Mouse (Mus musculus) lung, postnatal 0 days (tissue): Measurements from ENCODE around the gene Slc44a1. TPM values are rescaled to one million over a fixed set of nuclear protein-coding genes. Genes with fewer than 3 reads are reported as not detected.

Experiments used
- ATAC-seq: fragments of 200-750 bp; cut with Nextera tagmentation; 2 replicates; pipeline ENCODE4 v1.8.0; 2017; ENCODE audit warnings: moderate library complexity
- DNase-seq: peaks from one replicate; pipeline ENCODE4 v3.0.0-alpha.2; 2016; ENCODE audit warnings: low spot score
- H3K27ac ChIP-seq: fragments of 300-500 bp; sonication (generic); 2 replicates; pipeline ENCODE4 v1.5.1; 2014; ENCODE audit warnings: antibody characterized with exemption, mild to moderate bottlenecking, low read length, mixed read lengths
- H3K27me3 ChIP-seq: fragments of 300-500 bp; sonication (generic); replicated peaks from 2 replicates; pipeline ENCODE4 v1.6.1; 2014; ENCODE audit warnings: low read length, mixed read lengths; ENCODE audit not compliant: insufficient read depth
- H3K36me3 ChIP-seq: fragments of 300-500 bp; sonication (generic); 2 replicates; pipeline ENCODE4 v1.6.1; 2014; ENCODE audit warnings: low read length, mixed read lengths; ENCODE audit not compliant: insufficient read depth
- H3K4me1 ChIP-seq: fragments of 300-500 bp; sonication (generic); 2 replicates; pipeline ENCODE4 v1.6.1; 2014; ENCODE audit warnings: antibody characterized with exemption, low read depth, low read length, mixed read lengths; ENCODE audit not compliant: insufficient read depth
- H3K4me2 ChIP-seq: fragments of 300-500 bp; sonication (generic); replicated peaks from 2 replicates; pipeline ENCODE4 v1.6.1; 2014; ENCODE audit warnings: low read depth, mild to moderate bottlenecking, low read length, moderate library complexity, mixed read lengths
- H3K4me3 ChIP-seq: fragments of 300-500 bp; sonication (generic); 2 replicates; pipeline ENCODE4 v1.5.1; 2014; ENCODE audit warnings: low read depth, low read length
- H3K9ac ChIP-seq: fragments of 300-500 bp; sonication (generic); replicated peaks from 2 replicates; pipeline ENCODE4 v1.6.1; 2014; ENCODE audit warnings: low read depth, mild to moderate bottlenecking
- H3K9me3 ChIP-seq: fragments of 300-500 bp; sonication (generic); 2 replicates; pipeline ENCODE4 v1.6.1; 2016; ENCODE audit warnings: low read length, mixed read lengths
- CTCF ChIP-seq: IDR thresholded peaks from 2 replicates; pipeline ENCODE4 v1.5.1; 2016; ENCODE audit warnings: antibody characterized with exemption, mild to moderate bottlenecking
- EP300 ChIP-seq: IDR thresholded peaks from 2 replicates; pipeline ENCODE4 v1.6.1; 2016; ENCODE audit warnings: antibody characterized with exemption, mild to moderate bottlenecking, control low read depth
- WGBS: fragments of 180-500 bp; shearing (Covaris S2); extraction: QIAGEN DNeasy Blood & Tissue Kit; methylation state at CpG from one replicate; pipeline ENCODE4 v1.1.7; 2014; 5-methylcytosine and 5-hydroxymethylcytosine counted together
- polyA plus RNA-seq: library from polyadenylated mRNA; unstranded; fragments of >200 nt; fragmentation: Nextera tagmentation; extraction: Ambion mirVana; gene quantifications from 2 replicates; pipeline ENCODE4 v1.2.1, GENCODE M21; 2015

The Slc44a1 gene
- polyA plus RNA-seq, 1 experiment from 2014 or later, result 30.4 TPM

DNA sequence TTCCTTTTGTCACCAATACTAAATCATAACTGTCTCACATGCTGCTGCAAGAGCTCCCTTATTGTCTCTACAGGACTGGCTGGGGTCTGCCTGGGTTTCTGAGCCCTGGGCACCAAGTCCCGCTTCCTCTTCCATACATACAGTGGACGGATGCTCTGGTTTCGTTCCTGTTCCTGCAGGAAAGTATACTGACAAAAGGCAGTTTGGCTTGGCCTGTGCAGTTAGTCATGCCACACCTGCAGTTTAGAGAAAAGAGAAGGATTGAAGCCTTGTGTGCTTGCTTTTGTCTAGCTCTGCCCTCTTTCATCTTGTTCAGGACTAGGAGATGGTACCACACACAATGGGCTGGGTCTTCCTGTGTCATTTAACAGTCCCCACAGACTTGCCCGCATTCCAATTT is 149.3 kb downstream of the Slc44a1 start:
- Histone ChIP-seq H3K4me3 (no peak overlapping the region), H3K27me3 (no peaks in the 10 kb centered on the region), H3K36me3 (no peaks in the 10 kb centered on the region), H3K4me1 (no peaks in the 10 kb centered on the region), H3K9ac (no peak overlapping the region), H3K4me2 (no peak overlapping the region), H3K27ac (no peak overlapping the region), H3K9me3 (no peaks in the 10 kb centered on the region)
- TF ChIP-seq EP300, result no peak
- TF ChIP-seq CTCF, result no peak
- 75% methylated on average over 4 of the region's 4 CpGs for WGBS
- DNase-seq, result no peak
- ATAC-seq, result no peak

DNA sequence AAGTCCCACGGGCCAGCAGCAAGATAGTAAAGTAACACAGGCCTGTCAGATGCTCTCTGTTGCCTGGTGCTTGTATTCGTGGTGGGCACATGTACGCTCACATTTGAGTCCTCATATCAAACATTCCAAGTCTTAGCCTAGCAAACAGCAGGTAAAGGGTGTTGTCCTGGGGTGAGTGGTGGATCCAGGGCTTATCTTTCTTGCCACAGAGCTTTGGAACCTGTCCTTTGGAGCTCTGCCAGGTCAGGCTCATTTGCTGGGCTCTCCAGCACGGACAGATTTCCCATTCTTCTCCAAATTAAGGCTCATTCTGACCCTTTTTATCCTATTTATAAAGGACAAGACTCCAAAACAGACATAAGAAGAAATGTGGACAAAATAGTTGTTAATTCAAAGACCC is 149.9 kb downstream of the Slc44a1 start:
- TF ChIP-seq CTCF (no peak), EP300 (no peak)
- no peaks in the 10 kb centered on the region; the same call in 1 of the 2 replicates for H3K4me1 ChIP-seq
- no peak overlapping the region for H3K4me3 ChIP-seq
- H3K9me3 ChIP-seq, result no peaks in the 10 kb centered on the region
- DNase-seq (no peak), ATAC-seq (no peak)
- H3K36me3 ChIP-seq, result no peaks in the 10 kb centered on the region
- no peak overlapping the region for H3K27ac ChIP-seq
- H3K4me2 ChIP-seq, result no peak overlapping the region
- no peak overlapping the region for H3K9ac ChIP-seq
- 58% methylated on average over 4 of the region's 4 CpGs for WGBS
- no peaks in the 10 kb centered on the region for H3K27me3 ChIP-seq

DNA sequence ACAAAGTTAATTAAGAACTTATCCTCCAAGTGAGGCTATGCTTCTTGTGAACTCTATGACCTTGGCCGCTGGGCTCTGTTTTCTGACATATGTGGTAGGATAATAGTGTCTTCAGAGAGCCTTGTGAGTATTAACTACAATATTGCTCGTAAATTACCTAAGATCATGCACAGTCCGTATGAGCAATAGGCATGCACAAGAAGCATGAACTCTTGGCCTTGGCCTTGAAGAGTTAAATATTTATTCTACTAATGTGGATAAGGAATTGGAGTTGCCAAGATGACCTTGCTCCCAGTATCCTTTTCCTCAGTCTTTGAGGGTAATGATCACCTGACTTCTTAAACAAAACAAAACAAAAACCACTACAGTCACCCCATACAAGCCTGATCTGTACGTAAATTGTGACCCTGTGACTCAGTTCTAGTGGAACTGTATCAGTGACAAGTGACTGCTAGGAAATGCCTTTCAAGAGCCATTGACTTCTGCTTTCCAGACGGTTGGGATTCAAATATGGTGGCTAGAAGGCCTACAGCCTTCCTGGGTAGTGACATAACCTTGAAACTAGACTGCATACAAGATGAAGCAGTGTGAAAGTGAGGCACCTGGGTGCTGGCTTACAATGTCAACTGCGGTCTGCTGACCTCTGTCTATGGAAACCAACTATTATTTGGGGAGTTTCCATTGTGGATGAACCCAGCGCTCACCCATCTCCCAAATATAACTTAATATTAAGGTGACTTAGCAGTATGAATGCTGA is 150.7 kb downstream of the Slc44a1 start:
- no peak overlapping the region for H3K9ac ChIP-seq
- no peaks in the 10 kb centered on the region for H3K9me3 ChIP-seq
- no peak overlapping the region for H3K4me2 ChIP-seq
- DNase-seq (no peak), ATAC-seq (no peak)
- H3K4me3 ChIP-seq, result no peak overlapping the region
- no peaks in the 10 kb centered on the region for H3K27me3 ChIP-seq
- H3K27ac ChIP-seq, result no peak overlapping the region
- WGBS, result 70% methylated on average over 7 of the region's 7 CpGs
- H3K36me3 ChIP-seq, result no peaks in the 10 kb centered on the region
- TF ChIP-seq EP300 (no peak), CTCF (no peak)
- H3K4me1 ChIP-seq, result peaks cover 3% of the 10 kb centered on the region; the same call in 1 of the 2 replicates

DNA sequence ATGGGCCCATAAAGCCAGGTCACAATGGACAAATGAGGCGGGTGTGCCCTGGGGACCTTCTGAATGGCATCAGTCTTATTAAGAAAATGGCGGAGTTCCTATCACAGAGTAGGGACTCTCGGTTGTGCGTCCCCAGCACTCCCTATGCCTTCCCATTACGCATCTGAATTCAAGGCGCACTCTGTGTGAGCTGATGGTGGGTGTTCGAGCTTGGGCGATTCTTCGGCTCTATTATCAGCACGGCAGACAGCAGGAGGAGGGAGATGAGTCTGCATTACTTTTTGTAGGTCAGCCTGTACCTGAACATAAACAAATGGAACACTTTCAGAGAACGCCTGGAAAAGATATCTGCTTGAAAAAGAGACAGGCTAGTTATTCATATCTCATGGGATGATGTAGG is 151.3 kb downstream of the Slc44a1 start:
- TF ChIP-seq CTCF, result no peak
- no peak for TF ChIP-seq EP300
- whole genome bisulfite sequencing, result 93% methylated on average over 11 of the region's 11 CpGs
- H3K4me3 ChIP-seq, result no peak overlapping the region
- DNase-seq, result no peak
- H3K27me3 ChIP-seq, result no peaks in the 10 kb centered on the region
- H3K4me2 ChIP-seq, result no peak overlapping the region
- no peak overlapping the region for H3K27ac ChIP-seq
- H3K9me3 ChIP-seq, result no peaks in the 10 kb centered on the region
- peaks cover 4% of the 10 kb centered on the region; the same call in 1 of the 2 replicates for H3K4me1 ChIP-seq
- ATAC-seq, result no peak
- H3K36me3 ChIP-seq, result no peaks in the 10 kb centered on the region
- no peak overlapping the region for H3K9ac ChIP-seq

DNA sequence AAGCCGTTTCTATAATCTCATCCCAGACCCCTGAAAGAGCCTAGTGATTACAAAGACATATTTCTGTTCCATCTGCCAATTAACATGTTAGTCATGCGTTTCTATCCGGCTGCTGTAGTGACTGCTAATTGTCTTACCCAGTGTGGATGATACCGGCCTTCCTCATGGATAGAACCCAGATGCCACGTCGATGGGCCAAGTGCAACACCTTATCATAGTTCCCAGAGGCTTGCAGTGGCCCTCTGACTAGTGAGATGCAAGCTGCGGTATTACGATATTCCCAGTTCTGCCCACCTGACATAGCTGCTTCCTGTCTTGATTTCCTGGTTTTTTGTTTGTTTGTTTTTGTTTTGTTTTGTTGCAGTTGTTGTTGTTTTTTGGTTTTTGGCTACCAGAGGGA is 151.7 kb downstream of the Slc44a1 start:
- Histone ChIP-seq H3K27ac (no peak overlapping the region), H3K4me3 (no peak overlapping the region), H3K4me2 (no peak overlapping the region), H3K27me3 (no peaks in the 10 kb centered on the region), H3K9me3 (no peaks in the 10 kb centered on the region), H3K9ac (no peak overlapping the region), H3K4me1 (peaks cover 4% of the 10 kb centered on the region; the same call in 1 of the 2 replicates), H3K36me3 (no peaks in the 10 kb centered on the region)
- TF ChIP-seq EP300 (no peak), CTCF (no peak)
- no peak for ATAC-seq
- DNase-seq, result no peak
- WGBS, result 77% methylated on average over 8 of the region's 8 CpGs

DNA sequence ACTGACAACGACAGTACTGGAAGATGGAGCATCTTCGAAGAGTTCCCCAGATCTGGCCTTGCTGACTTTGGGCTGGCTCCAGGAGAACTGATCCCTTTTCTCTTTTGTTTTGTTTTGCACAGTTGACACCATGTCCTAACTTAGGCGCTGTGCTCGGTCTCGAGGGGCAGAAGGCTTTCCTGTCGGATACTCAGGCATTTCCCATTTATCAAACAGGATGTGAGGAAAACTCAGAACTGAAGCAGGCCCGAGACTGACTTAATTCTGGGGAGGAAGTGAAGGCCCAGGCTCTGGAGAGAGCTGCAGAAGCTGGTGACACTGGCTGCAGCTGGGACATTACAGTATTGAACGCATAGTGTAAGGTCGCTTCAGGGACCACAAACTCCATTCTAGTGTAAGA is 152.2 kb downstream of the Slc44a1 start:
- no peaks in the 10 kb centered on the region for H3K36me3 ChIP-seq
- H3K9me3 ChIP-seq, result no peaks in the 10 kb centered on the region
- H3K4me2 ChIP-seq, result no peak overlapping the region
- no peak overlapping the region for H3K27ac ChIP-seq
- TF ChIP-seq EP300 (peak; percentile 66), CTCF (no peak)
- H3K4me1 ChIP-seq, result peaks cover 4% of the 10 kb centered on the region; the same call in 1 of the 2 replicates
- 47% methylated on average over 9 of the region's 9 CpGs for WGBS
- H3K9ac ChIP-seq, result no peak overlapping the region
- peak; percentile 54 for ATAC-seq
- no peaks in the 10 kb centered on the region for H3K27me3 ChIP-seq
- H3K4me3 ChIP-seq, result no peak overlapping the region
- DNase-seq, result peak; percentile 40
